Mouse (Mus musculus): ENCODE data around the gene Rab11a. TPM values are rescaled to one million over a fixed set of nuclear protein-coding genes. Genes with fewer than 3 reads are reported as not detected.
"Not testable (repeated sequence)": the region's sequence is repeated elsewhere in the genome, so short reads cannot be mapped to it uniquely, and the experiment has no call there.

Rab11a gene
- polyA plus RNA-seq, 1 experiment from 2014 or later: 254 TPM

GRCm38 (mm10) chr9:64690771-64691170, 46.8 kb downstream of the Rab11a start:
- 81% methylated on average over 2 of the region's 2 CpGs for WGBS (ENCODE audit: insufficient replicate concordance)
- Histone ChIP-seq H3K36me3 (peaks cover 10% of the 10 kb centered on the region), H3K9ac (no peak overlapping the region), H3K27me3 (no peaks in the 10 kb centered on the region), H3K4me3 (replicated peaks) (no peak overlapping the region), H3K4me2 (no peak overlapping the region), H3K27ac (no peak overlapping the region), H3K4me1 (replicated peaks) (0 out of 2 replicates have a peak, but pooled peaks cover 5% of the 10 kb centered on the region), H3K9me3 (replicated peaks) (no peaks in the 10 kb centered on the region)
- ATAC-seq (ENCODE audit: low read depth) (no peak), DNase-seq (no peak)

GRCm38 (mm10) chr9:64688015-64688394, 49.6 kb downstream of the Rab11a start:
- Histone ChIP-seq H3K27ac (no peak overlapping the region), H3K4me3 (replicated peaks) (no peak overlapping the region), H3K9ac (no peak overlapping the region), H3K36me3 (no peaks in the 10 kb centered on the region), H3K4me1 (replicated peaks) (0 out of 2 replicates have a peak, but pooled peaks cover 5% of the 10 kb centered on the region), H3K27me3 (no peaks in the 10 kb centered on the region), H3K9me3 (replicated peaks) (no peaks in the 10 kb centered on the region), H3K4me2 (no peak overlapping the region)
- ATAC-seq (ENCODE audit: low read depth): peak; percentile 31; the same call in 1 of the 2 replicates
- WGBS (ENCODE audit: insufficient replicate concordance): 44% methylated on average over 1 of the region's 1 CpGs
- DNase-seq: no peak

- no peaks in the 10 kb centered on the region for H3K27me3 ChIP-seq
- H3K4me1 ChIP-seq (replicated peaks): 0 out of 2 replicates have a peak, but pooled peaks cover 5% of the 10 kb centered on the region
- H3K27ac ChIP-seq: no peak overlapping the region
- H3K9ac ChIP-seq: no peak overlapping the region
- H3K4me2 ChIP-seq: no peak overlapping the region
- WGBS (ENCODE audit: insufficient replicate concordance): 73% methylated on average over 13 of the region's 13 CpGs
- no peak overlapping the region for H3K4me3 ChIP-seq (replicated peaks)
- ATAC-seq (ENCODE audit: low read depth) (no peak), DNase-seq (no peak)
- no peaks in the 10 kb centered on the region for H3K36me3 ChIP-seq
- H3K9me3 ChIP-seq (replicated peaks): no peaks in the 10 kb centered on the region
Measured at GRCm38 (mm10) chr9:64687122-64688014, 50.2 kb downstream of the Rab11a start.

GRCm38 (mm10) chr9:64671341-64672319, 65.9 kb downstream of the Rab11a start:
- H3K9ac ChIP-seq; H3K27ac ChIP-seq; H3K9me3 ChIP-seq (replicated peaks); H3K36me3 ChIP-seq; H3K4me2 ChIP-seq; H3K27me3 ChIP-seq; H3K4me3 ChIP-seq (replicated peaks): not testable (repeated sequence)
- DNase-seq: peak; percentile 60
- WGBS (ENCODE audit: insufficient replicate concordance): 25% methylated on average over 10 of the region's 11 CpGs
- peak; percentile 76 for ATAC-seq (ENCODE audit: low read depth)
- peaks cover 11% of the 10 kb centered on the region for H3K4me1 ChIP-seq (replicated peaks)

GRCm38 (mm10) chr9:64668001-64668400, 69.6 kb downstream of the Rab11a start:
- Histone ChIP-seq H3K36me3 (no peaks in the 10 kb centered on the region), H3K4me1 (replicated peaks) (peaks cover 11% of the 10 kb centered on the region), H3K9me3 (replicated peaks) (no peaks in the 10 kb centered on the region), H3K4me2 (no peak overlapping the region), H3K9ac (no peak overlapping the region), H3K4me3 (replicated peaks) (no peak overlapping the region), H3K27me3 (peaks cover 11% of the 10 kb centered on the region; the same call in 1 of the 2 replicates), H3K27ac (no peak overlapping the region)
- 74% methylated on average over 2 of the region's 2 CpGs for WGBS (ENCODE audit: insufficient replicate concordance)
- ATAC-seq (ENCODE audit: low read depth) (no peak), DNase-seq (no peak)

GRCm38 (mm10) chr9:64667513-64667912, 70.0 kb downstream of the Rab11a start:
- 8% methylated on average over 5 of the region's 5 CpGs for WGBS (ENCODE audit: insufficient replicate concordance)
- H3K36me3 ChIP-seq: no peaks in the 10 kb centered on the region
- no peak overlapping the region for H3K9ac ChIP-seq
- peaks cover 11% of the 10 kb centered on the region; the same call in 1 of the 2 replicates for H3K27me3 ChIP-seq
- ATAC-seq (ENCODE audit: low read depth): 0 out of 2 replicates have a peak, but pooled peaks have one; percentile 44
- H3K4me2 ChIP-seq: no peak overlapping the region
- H3K27ac ChIP-seq: no peak overlapping the region
- H3K4me3 ChIP-seq (replicated peaks): no peak overlapping the region
- H3K4me1 ChIP-seq (replicated peaks): peaks cover 11% of the 10 kb centered on the region
- DNase-seq: peak; percentile 24
- H3K9me3 ChIP-seq (replicated peaks): no peaks in the 10 kb centered on the region

- H3K27ac ChIP-seq: no peak overlapping the region
- DNase-seq (peak; percentile 10), ATAC-seq (ENCODE audit: low read depth) (no peak)
- H3K4me2 ChIP-seq: no peak overlapping the region
- no peak overlapping the region for H3K4me3 ChIP-seq (replicated peaks)
- H3K36me3 ChIP-seq: no peaks in the 10 kb centered on the region
- H3K9me3 ChIP-seq (replicated peaks): no peaks in the 10 kb centered on the region
- H3K9ac ChIP-seq: no peak overlapping the region
- H3K4me1 ChIP-seq (replicated peaks): peaks cover 5% of the 10 kb centered on the region
- WGBS (ENCODE audit: insufficient replicate concordance): 33% methylated on average over 4 of the region's 4 CpGs
- peaks cover 11% of the 10 kb centered on the region; the same call in 1 of the 2 replicates for H3K27me3 ChIP-seq
Measured at GRCm38 (mm10) chr9:64666549-64666948, 71.0 kb downstream of the Rab11a start.

Small RNAs within 50 kb of the gene (microRNA-seq; reads per million reads assigned to microRNA genes)
- gene Gm47308: not detected

Other genes with a start within 250 kb of the Rab11a start
- gene Dennd4a, start 73.6 kb upstream of the Rab11a start, polyA plus RNA-seq (2015; fragmentation: Nextera tagmentation; extraction: Ambion mirVana): 24.1 and 27.0 TPM in 2 replicates
- 0.06 and 0.08 TPM in 2 replicates for gene Slc24a1, start 213.8 kb upstream of the Rab11a start, polyA plus RNA-seq (2015; fragmentation: Nextera tagmentation; extraction: Ambion mirVana)
- gene Ints14, start 223.1 kb upstream of the Rab11a start, polyA plus RNA-seq (2015; fragmentation: Nextera tagmentation; extraction: Ambion mirVana): 29.9 and 34.9 TPM in 2 replicates